Comparison of ENCODE assay signal across 7 mouse cellular contexts in genomic region chr19:59196111-59196666, GRCm38 (mm10). TPM values are rescaled to one million over a fixed set of nuclear protein-coding genes. Genes with fewer than 3 reads are reported as not detected.
A peak's percentile ranks its signal among the peaks of the same experiment; 100 is the strongest.
DNase-seq lines count a peak whose midpoint lies in the region; TF ChIP-seq lines count a peak whose summit lies in the region.

No protein-coding gene starts in this region.

- TF ChIP-seq CTCF in cortical plate, adult 2 months (IDR thresholded peaks at IDR 0.05; ENCODE audit: extremely low read depth, insufficient read depth, low read length) = peak; percentile 56
- TF ChIP-seq CTCF in small intestine, adult 2 months (IDR thresholded peaks at IDR 0.05; ENCODE audit: extremely low read depth, insufficient read length, insufficient replicate concordance, low read depth, low read length) = peak; percentile 35; the same call in 1 of the 2 replicates

- peaks cover 47% of the 10 kb centered on the region for H3K27me3 ChIP-seq in small intestine, adult 2 months (ENCODE audit: control insufficient read depth, insufficient read depth, low read length)

- no peaks in the 10 kb centered on the region for H3K36me3 ChIP-seq in small intestine, adult 2 months (ENCODE audit: control insufficient read depth, insufficient read depth, low read length)

- intact Hi-C loops in heart, postnatal 10 days (cut with DNase I) = loop anchor here (1.0 to 2.0 kb wide), 2 partner anchors 285 to 433 kb away; no protein-coding TSS in a partner anchor

- no peak for TF ChIP-seq POLR2A in cortical plate, adult 2 months (IDR thresholded peaks at IDR 0.05; ENCODE audit: extremely low read depth, insufficient read depth, low read length)
- no peak for TF ChIP-seq POLR2A in small intestine, adult 2 months (IDR thresholded peaks at IDR 0.05; ENCODE audit: low read depth, low read length)

- DNase-seq in 3T3-L1 (ENCODE audit: low read depth, low spot score) = peak; percentile 23
- DNase-seq in A20 (ENCODE audit: low read depth, low spot score) = peak; percentile 62
- peak; percentile 51 to 72 for DNase-seq in heart, postnatal 10 days
- peak; percentile 52 for DNase-seq in layer of hippocampus, adult 11-12 months (ENCODE audit: low spot score)
- peak; percentile 57 for DNase-seq in lung, postnatal 14 days

- H3K4me1 ChIP-seq in cortical plate, adult 2 months (ENCODE audit: control insufficient read depth, insufficient read depth, low read length) = no peaks in the 10 kb centered on the region
- no peaks in the 10 kb centered on the region; the same call in 1 of the 2 replicates for H3K4me1 ChIP-seq in small intestine, adult 2 months (ENCODE audit: control insufficient read depth, insufficient read depth, insufficient read length, low read length)

- WGBS in small intestine, adult 2 months = 11% methylated on average over 15 of the region's 15 CpGs

- H3K27ac ChIP-seq in cortical plate, adult 2 months (ENCODE audit: insufficient read depth, low read length) = no peak overlapping the region
- no peak overlapping the region for H3K27ac ChIP-seq in small intestine, adult 2 months (ENCODE audit: insufficient read depth, low read depth, low read length)

- H3K4me3 ChIP-seq in cortical plate, adult 2 months (ENCODE audit: insufficient read depth, low read length) = no peak overlapping the region
- H3K4me3 ChIP-seq in small intestine, adult 2 months (ENCODE audit: low read depth, low read length) = no peak overlapping the region

RNA-seq across cellular contexts. Expression of gene Kcnk18, which starts 22.8 kb away (rescaled TPM):
- not detected in 2 replicates for polyA plus RNA-seq in cortical plate, adult 2 months (2012; rRNA removed)
- total RNA-seq in heart, postnatal 10 days (2021) = not detected
- polyA plus RNA-seq in small intestine, adult 2 months (2012; rRNA removed) = not detected in 2 replicates

RNA-seq across cellular contexts. Expression of gene Vax1, which starts 26.3 kb away (rescaled TPM):
- polyA plus RNA-seq in cortical plate, adult 2 months (2012; rRNA removed) = 0.98 and 1.6 TPM in 2 replicates
- not detected for total RNA-seq in heart, postnatal 10 days (2021)
- not detected in 2 replicates for polyA plus RNA-seq in small intestine, adult 2 months (2012; rRNA removed)
